Mouse (Mus musculus): ENCODE data around the gene Dixdc1. TPM values are rescaled to one million over a fixed set of nuclear protein-coding genes. Genes with fewer than 3 reads are reported as not detected.

Dixdc1 gene
- total and polyA plus RNA-seq, 2 experiments from 2014 or later, result 26.8 to 54.3 TPM

DNA sequence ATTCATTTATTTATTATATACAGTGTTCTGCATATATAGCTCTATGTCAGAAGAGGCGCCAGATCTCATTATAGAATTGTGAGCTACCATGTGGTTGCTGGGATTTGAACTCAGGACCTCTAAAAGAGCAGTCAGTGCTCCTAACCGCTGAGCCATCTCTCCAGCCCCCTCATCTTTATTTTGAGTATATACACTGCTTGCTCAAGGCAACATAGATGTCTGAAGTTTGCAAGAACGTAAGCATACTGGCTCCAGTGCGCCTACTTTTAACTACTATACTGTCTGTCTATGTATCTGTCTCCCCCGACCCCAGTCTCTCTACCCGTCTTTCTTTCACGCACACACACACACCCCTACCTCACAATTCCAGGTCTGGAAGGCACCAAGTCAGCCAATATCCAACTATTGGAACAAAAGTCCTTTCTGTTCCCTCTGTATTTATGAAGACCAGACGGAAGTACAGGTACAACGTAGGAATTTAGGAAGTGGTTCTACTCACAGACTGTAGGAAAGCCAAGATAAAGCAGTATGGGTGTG lies 121.5 kb downstream of the Dixdc1 start:
- no peaks in the 10 kb centered on the region for H3K9me3 ChIP-seq (ENCODE audit: low read length)
- no peak for TF ChIP-seq CTCF (IDR thresholded peaks at IDR 0.05; ENCODE audit: low read depth)
- peak overlapping the region; percentile 80 for H3K4me2 ChIP-seq (ENCODE audit: low read depth)
- no peak for ATAC-seq
- no peak for DNase-seq
- no peak overlapping the region for H3K27ac ChIP-seq (ENCODE audit: low read depth, low read length)
- no peak overlapping the region for H3K9ac ChIP-seq
- no peaks in the 10 kb centered on the region for H3K4me1 ChIP-seq (ENCODE audit: insufficient read depth)
- H3K4me3 ChIP-seq (ENCODE audit: low read depth, low read length), result peak overlapping the region; percentile 95; the same call in 1 of the 2 replicates
- peaks cover 20% of the 10 kb centered on the region for H3K36me3 ChIP-seq (ENCODE audit: insufficient read depth)
- no peaks in the 10 kb centered on the region for H3K27me3 ChIP-seq (ENCODE audit: insufficient read depth, low read length)
- WGBS, result 64% methylated on average over 9 of the region's 9 CpGs

DNA sequence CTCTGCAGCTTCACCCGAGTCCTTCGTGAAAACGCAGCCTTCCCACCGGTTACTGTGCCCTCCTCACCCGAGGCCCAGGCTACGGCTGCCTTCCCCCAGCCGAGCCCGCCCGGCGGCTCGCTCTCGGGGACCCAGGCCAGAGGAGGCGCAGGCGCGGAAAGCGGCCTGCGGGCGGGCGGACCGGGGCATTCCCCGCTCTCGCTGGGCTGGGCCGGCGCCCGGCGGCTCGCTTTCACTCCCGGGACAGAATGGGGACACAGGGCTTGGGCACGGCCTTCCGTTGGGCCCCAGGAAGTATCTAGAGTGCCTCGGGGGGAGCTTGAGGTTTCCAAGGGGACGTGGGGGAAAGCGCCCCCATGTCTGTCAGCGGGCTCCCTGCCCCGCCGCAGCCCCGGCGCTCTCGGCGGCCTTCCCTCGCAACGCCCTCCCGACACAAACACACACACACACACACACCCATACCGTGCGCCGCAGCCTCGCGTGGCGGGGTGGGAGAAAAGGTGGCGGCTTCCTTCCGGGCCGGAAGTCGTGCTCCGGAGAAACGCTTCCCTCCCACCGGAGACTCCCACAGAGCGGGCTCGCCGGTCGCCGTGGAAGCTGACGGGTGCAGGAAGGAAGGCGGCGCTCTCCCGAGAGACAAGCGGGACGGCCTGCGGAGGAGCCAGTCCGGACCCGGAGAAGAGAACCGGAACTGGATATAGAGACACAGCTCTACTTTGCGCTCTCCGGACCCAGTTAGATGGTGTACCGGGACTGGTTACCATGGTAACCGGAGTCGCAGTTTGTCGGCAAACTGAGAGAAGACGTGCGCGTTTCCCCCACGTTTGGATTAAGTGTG lies 122.3 kb downstream of the Dixdc1 start, which contains the start of the genes Pih1d2 and Nkapd1:
Gene Pih1d2, plus strand, starts transcription at position 556 of the 838 bp plus-strand sequence.
Gene Nkapd1, minus strand, starts transcription at position 699 of the 838 bp plus-strand sequence.
- peak; percentile 31 for TF ChIP-seq CTCF (IDR thresholded peaks at IDR 0.05; ENCODE audit: low read depth)
- no peaks in the 10 kb centered on the region for H3K27me3 ChIP-seq (ENCODE audit: insufficient read depth, low read length)
- peak within 1 kb of the TSS; percentile 93 for H3K27ac ChIP-seq (ENCODE audit: low read depth, low read length)
- H3K9me3 ChIP-seq (ENCODE audit: low read length), result no peaks in the 10 kb centered on the region
- H3K9ac ChIP-seq, result peak within 1 kb of the TSS; percentile 90
- peak within 1 kb of the TSS; percentile 80 for H3K4me2 ChIP-seq (ENCODE audit: low read depth)
- H3K4me1 ChIP-seq (ENCODE audit: insufficient read depth), result no peaks in the 10 kb centered on the region
- H3K36me3 ChIP-seq (ENCODE audit: insufficient read depth), result peaks cover 27% of the 10 kb centered on the region
- peak; percentile 94 for DNase-seq
- peak within 1 kb of the TSS; percentile 95 for H3K4me3 ChIP-seq (ENCODE audit: low read depth, low read length)
- WGBS, result under 1% methylated on average over 78 of the region's 81 CpGs
- ATAC-seq, result peak; percentile 97

DNA sequence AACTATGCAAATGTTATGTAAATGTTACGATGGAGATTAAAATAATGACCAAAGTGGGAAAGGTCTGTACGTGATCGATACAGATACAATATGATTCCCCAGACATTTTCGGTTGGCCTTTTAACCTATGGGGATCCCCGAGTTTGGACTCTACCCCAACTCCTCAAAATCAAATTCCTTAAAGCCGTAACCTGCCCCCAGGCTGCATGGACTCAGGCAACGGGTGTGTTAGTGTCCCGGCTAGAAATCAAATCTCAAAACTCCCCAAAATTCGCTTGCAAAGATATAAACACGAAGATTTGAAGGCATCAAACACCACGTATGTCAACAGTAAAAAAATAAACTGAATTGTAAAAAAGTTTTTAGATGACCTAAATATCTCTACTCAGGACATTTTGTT lies 123.2 kb downstream of the Dixdc1 start:
- Histone ChIP-seq H3K9ac (peak overlapping the region; percentile 90), H3K36me3 (ENCODE audit: insufficient read depth) (peaks cover 30% of the 10 kb centered on the region), H3K4me2 (ENCODE audit: low read depth) (peak overlapping the region; percentile 80), H3K27ac (ENCODE audit: low read depth, low read length) (no peak overlapping the region), H3K9me3 (ENCODE audit: low read length) (no peaks in the 10 kb centered on the region), H3K4me3 (ENCODE audit: low read depth, low read length) (peak overlapping the region; percentile 95), H3K27me3 (ENCODE audit: insufficient read depth, low read length) (no peaks in the 10 kb centered on the region), H3K4me1 (ENCODE audit: insufficient read depth) (no peaks in the 10 kb centered on the region)
- ATAC-seq (no peak), DNase-seq (no peak)
- WGBS, result 42% methylated on average over 11 of the region's 11 CpGs
- TF ChIP-seq CTCF (IDR thresholded peaks at IDR 0.05; ENCODE audit: low read depth), result no peak

Other genes with a start within 250 kb of the Dixdc1 start
- gene Plet1, start 245.0 kb downstream of the Dixdc1 start, total RNA-seq (2014; rRNA removed), result not detected in 2 replicates
- gene Plet1, start 245.0 kb downstream of the Dixdc1 start, polyA plus RNA-seq (2015; fragmentation: Nextera tagmentation; extraction: Ambion mirVana), result 0.11 and 0.34 TPM in 2 replicates
- gene Pts, start 210.8 kb downstream of the Dixdc1 start, total RNA-seq (2014; rRNA removed), result 83.7 and 102 TPM in 2 replicates
- gene Pts, start 210.8 kb downstream of the Dixdc1 start, polyA plus RNA-seq (2015; fragmentation: Nextera tagmentation; extraction: Ambion mirVana), result 101 and 112 TPM in 2 replicates
- gene Il18, start 184.7 kb downstream of the Dixdc1 start, total RNA-seq (2014; rRNA removed), result 17.4 and 22.9 TPM in 2 replicates
- gene Il18, start 184.7 kb downstream of the Dixdc1 start, polyA plus RNA-seq (2015; fragmentation: Nextera tagmentation; extraction: Ambion mirVana), result 28.3 and 34.3 TPM in 2 replicates
- 0.76 and 0.92 TPM in 2 replicates for gene Bco2, start 184.3 kb downstream of the Dixdc1 start, total RNA-seq (2014; rRNA removed)
- 0.65 and 0.80 TPM in 2 replicates for gene Bco2, start 184.3 kb downstream of the Dixdc1 start, polyA plus RNA-seq (2015; fragmentation: Nextera tagmentation; extraction: Ambion mirVana)
- not detected in 2 replicates for gene Tex12, start 178.2 kb downstream of the Dixdc1 start, total RNA-seq (2014; rRNA removed)
- 0.17 TPM in 1 of 2 replicates, not detected in the other for gene Tex12, start 178.2 kb downstream of the Dixdc1 start, polyA plus RNA-seq (2015; fragmentation: Nextera tagmentation; extraction: Ambion mirVana)
- gene Sdhd, start 135.7 kb downstream of the Dixdc1 start, total RNA-seq (2014; rRNA removed), result 151 and 168 TPM in 2 replicates
- gene Sdhd, start 135.7 kb downstream of the Dixdc1 start, polyA plus RNA-seq (2015; fragmentation: Nextera tagmentation; extraction: Ambion mirVana), result 279 and 305 TPM in 2 replicates
- 234 and 297 TPM in 2 replicates for gene Timm8b, start 135.6 kb downstream of the Dixdc1 start, total RNA-seq (2014; rRNA removed)
- gene Timm8b, start 135.6 kb downstream of the Dixdc1 start, polyA plus RNA-seq (2015; fragmentation: Nextera tagmentation; extraction: Ambion mirVana), result 389 and 523 TPM in 2 replicates
- gene Pih1d2, start 122.2 kb downstream of the Dixdc1 start, total RNA-seq (2014; rRNA removed), result 4.0 and 5.2 TPM in 2 replicates
- gene Pih1d2, start 122.2 kb downstream of the Dixdc1 start, polyA plus RNA-seq (2015; fragmentation: Nextera tagmentation; extraction: Ambion mirVana), result 4.6 and 6.6 TPM in 2 replicates
- gene Nkapd1, start 122.1 kb downstream of the Dixdc1 start, total RNA-seq (2014; rRNA removed), result 19.0 and 20.5 TPM in 2 replicates
- 24.3 TPM in 2 replicates for gene Nkapd1, start 122.1 kb downstream of the Dixdc1 start, polyA plus RNA-seq (2015; fragmentation: Nextera tagmentation; extraction: Ambion mirVana)
- 60.7 and 67.1 TPM in 2 replicates for gene Dlat, start 79.7 kb downstream of the Dixdc1 start, total RNA-seq (2014; rRNA removed)
- gene Dlat, start 79.7 kb downstream of the Dixdc1 start, polyA plus RNA-seq (2015; fragmentation: Nextera tagmentation; extraction: Ambion mirVana), result 46.0 and 52.7 TPM in 2 replicates
- gene 2310030G06Rik, start 7.0 kb upstream of the Dixdc1 start, total RNA-seq (2014; rRNA removed), result 1.7 and 2.0 TPM in 2 replicates
- 3.2 and 3.8 TPM in 2 replicates for gene 2310030G06Rik, start 7.0 kb upstream of the Dixdc1 start, polyA plus RNA-seq (2015; fragmentation: Nextera tagmentation; extraction: Ambion mirVana)
- gene Cryab, start 11.8 kb upstream of the Dixdc1 start, total RNA-seq (2014; rRNA removed), result 8.8 and 11.5 TPM in 2 replicates
- 29.9 and 31.2 TPM in 2 replicates for gene Cryab, start 11.8 kb upstream of the Dixdc1 start, polyA plus RNA-seq (2015; fragmentation: Nextera tagmentation; extraction: Ambion mirVana)
- gene Hspb2, start 12.8 kb upstream of the Dixdc1 start, total RNA-seq (2014; rRNA removed), result 0.23 and 0.52 TPM in 2 replicates
- 0.98 and 2.2 TPM in 2 replicates for gene Hspb2, start 12.8 kb upstream of the Dixdc1 start, polyA plus RNA-seq (2015; fragmentation: Nextera tagmentation; extraction: Ambion mirVana)
- gene Fdxacb1, start 28.7 kb upstream of the Dixdc1 start, total RNA-seq (2014; rRNA removed), result 9.6 and 19.1 TPM in 2 replicates
- 9.3 and 10.4 TPM in 2 replicates for gene Fdxacb1, start 28.7 kb upstream of the Dixdc1 start, polyA plus RNA-seq (2015; fragmentation: Nextera tagmentation; extraction: Ambion mirVana)
- gene Alg9, start 35.5 kb upstream of the Dixdc1 start, total RNA-seq (2014; rRNA removed), result 71.1 and 74.2 TPM in 2 replicates
- 41.4 and 53.7 TPM in 2 replicates for gene Alg9, start 35.5 kb upstream of the Dixdc1 start, polyA plus RNA-seq (2015; fragmentation: Nextera tagmentation; extraction: Ambion mirVana)
- gene 1110032A03Rik, start 36.0 kb upstream of the Dixdc1 start, total RNA-seq (2014; rRNA removed), result 45.9 and 48.3 TPM in 2 replicates
- 65.0 and 69.3 TPM in 2 replicates for gene 1110032A03Rik, start 36.0 kb upstream of the Dixdc1 start, polyA plus RNA-seq (2015; fragmentation: Nextera tagmentation; extraction: Ambion mirVana)
- gene Ppp2r1b, start 105.8 kb upstream of the Dixdc1 start, total RNA-seq (2014; rRNA removed), result 15.2 and 26.0 TPM in 2 replicates
- gene Ppp2r1b, start 105.8 kb upstream of the Dixdc1 start, polyA plus RNA-seq (2015; fragmentation: Nextera tagmentation; extraction: Ambion mirVana), result 26.1 and 29.8 TPM in 2 replicates